Mouse (Mus musculus) kidney, postnatal 4 days (tissue): ENCODE data around the gene Ttc9c.
A peak's percentile ranks its signal among the peaks of the same experiment; 100 is the strongest.

Experiments used
- DNase-seq, 2 experiments: peaks; one replicate each; pipeline ENCODE4 v3.0.0; 2021; ENCODE audit warnings: mixed read lengths in 2 of 2

Gene Ttc9c

GRCm38 (mm10) chr19:8774086-8774835, 44.9 kb downstream of the Ttc9c start, which contains the start of gene Tmem179b:
TSS of gene Tmem179b (minus strand) at chr19:8774467.
- peak; percentile 98 for DNase-seq

- no peak for DNase-seq
Measured at GRCm38 (mm10) chr19:8773409-8773808, 45.7 kb downstream of the Ttc9c start.

- DNase-seq = no peak
Measured at GRCm38 (mm10) chr19:8772996-8773395, 46.1 kb downstream of the Ttc9c start.

- peak; percentile 88 to 92 for DNase-seq
Measured at GRCm38 (mm10) chr19:8770567-8771270, 48.4 kb downstream of the Ttc9c start, which contains the start of gene Tmem223. TSS of gene Tmem223 (plus strand) at chr19:8770996.

GRCm38 (mm10) chr19:8765562-8765961, 53.6 kb downstream of the Ttc9c start:
- no peak for DNase-seq

GRCm38 (mm10) chr19:8763276-8763675, 55.9 kb downstream of the Ttc9c start:
- DNase-seq = no peak

- no peak for DNase-seq
Measured at GRCm38 (mm10) chr19:8760757-8761156, 58.4 kb downstream of the Ttc9c start.
